Mouse (Mus musculus): ENCODE results near the gene Clec2l. TPM values are rescaled to one million over a fixed set of nuclear protein-coding genes. Genes with fewer than 3 reads are reported as not detected.

Clec2l gene
- total RNA-seq, 2 experiments from 2014 or later = 1.3 to 1.7 TPM

DNA sequence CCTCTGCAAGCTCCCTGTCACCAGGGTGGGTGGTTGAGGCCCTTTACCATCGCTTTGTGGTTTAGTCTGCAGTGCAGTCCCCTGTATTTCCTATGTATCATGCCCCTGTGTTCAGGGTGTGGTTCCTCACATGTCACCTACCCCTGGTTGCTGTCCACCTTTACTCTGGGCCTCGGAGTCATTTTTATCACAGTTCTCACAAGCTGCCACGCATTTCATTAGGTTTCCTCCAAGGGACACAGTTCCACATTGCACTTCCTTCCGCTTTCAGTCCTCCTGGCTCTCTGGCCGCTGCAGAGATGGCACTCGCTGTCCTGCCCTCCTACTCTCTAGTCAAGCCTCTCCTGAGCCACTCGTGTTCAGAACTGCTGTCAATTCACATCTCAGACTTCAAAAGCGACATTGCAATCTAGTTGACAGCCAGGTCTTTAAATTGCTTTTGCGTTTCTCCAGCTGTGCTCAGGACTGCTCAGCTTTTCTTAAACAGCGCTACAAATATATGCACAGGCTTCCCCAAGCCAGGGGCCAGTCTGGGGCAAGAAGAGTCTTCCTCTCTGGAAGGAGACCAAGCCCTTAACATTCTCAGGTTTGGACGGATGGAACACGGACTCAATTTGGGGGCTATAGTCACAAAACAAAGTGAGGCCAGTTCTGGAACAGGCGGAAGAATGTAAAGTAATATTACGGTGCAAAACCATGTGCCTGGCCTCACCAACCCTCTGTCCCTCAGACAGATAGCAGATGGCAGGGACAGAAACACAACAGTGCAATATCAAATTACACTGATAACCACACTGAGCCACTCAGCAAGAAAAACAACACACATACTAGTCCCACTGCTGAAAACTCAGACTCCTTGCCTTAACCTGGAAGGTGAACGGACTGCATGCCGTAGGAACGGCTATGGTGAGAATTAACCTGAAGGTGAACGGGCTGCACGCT, 51.4 kb downstream of the Clec2l start:
- DNase-seq (ENCODE audit: low spot score in 2 of 2) = no peak

DNA sequence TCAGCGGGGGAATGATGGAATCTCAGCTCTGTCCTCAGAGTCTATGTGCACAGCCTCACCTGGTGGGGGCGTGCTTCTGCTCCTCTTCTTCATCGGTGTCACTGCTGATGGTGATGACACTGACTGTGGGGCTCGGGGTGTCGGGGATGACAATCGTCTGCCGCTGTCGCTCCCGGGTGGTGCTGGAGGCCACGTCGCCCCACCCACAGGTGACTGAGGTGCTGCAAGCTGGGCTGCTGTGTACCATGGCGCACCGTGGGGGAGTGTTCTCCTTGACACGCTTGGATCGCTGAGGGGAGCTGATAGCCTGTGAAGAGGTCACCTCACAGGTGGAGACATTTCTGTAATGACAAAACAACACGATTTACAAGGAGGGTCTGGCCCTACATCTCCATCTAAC, 53.0 kb downstream of the Clec2l start:
- no peak for DNase-seq (ENCODE audit: low spot score in 2 of 2)

DNA sequence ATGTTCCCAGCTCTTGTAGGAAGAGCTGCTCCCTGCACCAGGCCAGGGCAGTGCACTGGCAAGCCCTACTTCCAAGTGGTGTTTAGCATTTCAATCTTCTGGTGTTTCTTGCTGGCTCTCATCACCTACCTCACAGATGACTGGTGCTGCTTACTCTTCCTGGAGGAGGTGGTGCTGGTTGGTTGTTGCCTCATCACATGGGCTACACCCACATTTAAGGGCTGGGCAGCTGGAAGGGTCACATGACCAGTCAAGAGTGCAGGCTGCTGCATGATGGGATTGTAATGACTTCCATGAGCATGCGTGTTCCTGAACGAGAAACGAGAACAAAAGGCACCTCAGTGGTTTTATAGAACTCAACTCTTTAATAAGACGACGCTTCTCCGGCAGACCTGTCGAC, 55.8 kb downstream of the Clec2l start:
- no peak for DNase-seq (ENCODE audit: low spot score in 2 of 2)

DNA sequence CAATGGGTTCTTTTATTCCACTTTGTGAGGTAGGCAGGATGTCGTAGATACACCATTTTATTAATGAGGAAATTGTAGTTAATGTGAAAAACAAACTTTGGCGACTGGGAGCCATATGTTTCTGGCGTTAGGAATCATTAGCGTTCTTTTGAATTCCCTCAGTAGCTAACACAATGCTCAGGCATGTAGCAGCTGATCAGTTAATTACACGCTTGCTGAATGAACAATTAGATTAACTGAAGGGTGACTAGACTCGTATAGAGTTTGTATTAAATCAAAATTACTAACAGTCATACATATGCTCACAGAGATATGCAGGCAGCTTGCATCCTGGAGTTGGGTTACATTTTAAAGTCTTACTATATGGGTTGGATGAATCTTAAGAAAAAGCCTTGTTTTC, 56.4 kb downstream of the Clec2l start:
- no peak for DNase-seq (ENCODE audit: low spot score in 2 of 2)

DNA sequence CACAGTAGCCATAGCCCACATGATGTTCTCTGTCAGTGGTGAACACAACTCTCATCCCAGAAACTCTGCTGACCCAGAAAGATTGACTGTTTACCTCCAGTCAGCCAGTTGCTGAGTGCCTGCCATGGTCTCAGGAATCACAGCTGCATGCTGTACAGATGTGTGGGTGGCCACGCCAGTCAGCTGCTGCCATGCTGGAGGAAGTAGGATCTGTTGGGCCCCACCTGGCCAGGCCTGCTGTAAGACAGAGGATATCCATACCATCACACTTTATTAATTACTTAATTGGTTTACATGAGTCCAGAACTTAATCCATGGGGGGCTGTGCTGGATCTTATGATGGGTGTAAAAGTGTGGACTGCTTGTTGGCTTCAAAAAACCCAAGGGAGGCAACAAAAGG, 58.5 kb downstream of the Clec2l start:
- no peak for DNase-seq (ENCODE audit: low spot score in 2 of 2)

DNA sequence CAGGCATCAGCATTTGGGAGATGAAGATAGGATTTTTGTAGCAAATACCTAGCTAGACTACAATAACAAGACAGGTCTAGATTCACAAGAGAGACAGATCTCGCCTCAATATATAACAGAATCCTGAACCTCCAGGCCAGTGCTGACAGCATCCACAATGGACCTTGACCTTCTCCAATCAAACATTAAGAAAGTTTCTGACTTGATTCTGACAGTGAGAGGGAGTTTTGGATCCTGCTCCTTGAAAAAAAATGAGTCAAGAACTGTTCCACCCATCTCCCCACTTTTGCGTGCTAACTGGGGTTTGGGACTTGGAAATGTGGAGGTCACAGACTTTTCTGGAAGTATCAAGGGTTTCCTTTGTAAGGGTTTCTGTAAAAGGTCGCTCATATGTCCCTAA, 62.6 kb downstream of the Clec2l start:
- DNase-seq (ENCODE audit: low spot score in 2 of 2) = no peak

Other genes starting within 250 kb of the Clec2l start
- 10 to 100 TPM; 29.2 to 36.9 TPM for gene Ubn2, start 229.1 kb upstream of the Clec2l start, total RNA-seq (2021)
- 10 to 100 TPM; 72.4 to 77.7 TPM for gene Fmc1, start 129.6 kb upstream of the Clec2l start, total RNA-seq (2021)
- 100 to 1,000 TPM; 138 to 156 TPM for gene Luc7l2, start 111.7 kb upstream of the Clec2l start, total RNA-seq (2021)
- under 1 TPM; 0.29 to 0.37 TPM for gene Klrg2, start 25.8 kb upstream of the Clec2l start, total RNA-seq (2021)
- 1 to 10 TPM; 2.4 to 3.3 TPM for gene Tbxas1, start 212.3 kb downstream of the Clec2l start, total RNA-seq (2021)
- 10 to 100 TPM; 37.0 to 37.7 TPM for gene Hipk2, start 213.1 kb downstream of the Clec2l start, total RNA-seq (2021)